Mouse (Mus musculus) E14TG2a.4 (cell line): ENCODE results near the gene Ly75.

ENCODE experiments used
- CTCF ChIP-seq: conservative IDR thresholded peaks from 2 replicates; pipeline ENCODE4 v1.5.1; 2014; ENCODE audit warnings: low read length
- NANOG ChIP-seq: IDR thresholded peaks from 2 replicates; pipeline ENCODE4 v1.6.1; 2014; ENCODE audit warnings: borderline replicate concordance, low read length, mixed read lengths
- POU5F1 ChIP-seq: IDR thresholded peaks from 2 replicates; pipeline ENCODE4 v1.6.1; 2014; ENCODE audit warnings: low read length, borderline replicate concordance

DNA sequence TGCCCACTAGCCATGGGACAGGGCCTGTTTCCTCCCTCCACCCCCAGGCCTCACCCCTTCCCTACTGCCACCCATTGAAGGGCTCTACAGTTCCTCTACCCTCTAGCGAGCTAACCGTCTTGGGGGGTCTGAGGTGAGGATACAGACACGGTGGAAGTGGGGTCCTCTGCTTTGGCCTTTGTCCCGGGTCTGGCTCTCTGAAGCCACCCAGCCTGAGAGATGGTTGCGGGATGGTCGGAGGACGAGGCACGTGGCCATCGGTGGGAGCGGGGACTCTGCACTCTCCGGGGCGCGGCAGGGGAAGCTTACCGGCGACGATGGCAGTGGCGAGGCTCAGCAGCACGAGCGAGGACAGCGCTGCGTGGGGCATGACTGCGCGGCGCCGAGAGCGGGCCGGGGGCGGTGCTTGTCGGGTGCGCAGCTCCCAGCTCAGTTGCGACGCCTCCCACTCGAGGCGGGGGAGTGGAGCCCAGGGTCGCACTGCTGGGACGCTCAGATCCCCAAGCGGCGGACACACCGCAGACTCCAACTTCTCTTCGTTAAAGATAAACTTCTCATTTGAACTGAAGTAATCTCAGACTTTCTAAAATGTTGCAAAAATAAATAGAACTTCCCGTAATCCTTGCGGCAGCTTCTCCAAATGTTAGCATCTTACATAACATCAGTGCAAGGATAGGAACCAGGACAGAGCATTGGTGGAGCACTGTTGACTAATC, 99.2 kb downstream of the Ly75 start:
- no peak for TF ChIP-seq CTCF
- TF ChIP-seq NANOG: no peak
- no peak for TF ChIP-seq POU5F1
